Mouse (Mus musculus) bone marrow macrophage, adult 2 months (primary cell): ENCODE results near the gene Khdrbs1.

ENCODE experiments used
- CTCF ChIP-seq: IDR thresholded peaks from 2 replicates; pipeline ENCODE4 v1.5.1; 2012; ENCODE audit warnings: low read depth, mild to moderate bottlenecking, low read length, moderate library complexity
- POLR2A ChIP-seq: IDR thresholded peaks from 2 replicates; pipeline ENCODE4 v1.6.1; 2012; ENCODE audit warnings: mild to moderate bottlenecking, low read depth, low read length, borderline replicate concordance

DNA sequence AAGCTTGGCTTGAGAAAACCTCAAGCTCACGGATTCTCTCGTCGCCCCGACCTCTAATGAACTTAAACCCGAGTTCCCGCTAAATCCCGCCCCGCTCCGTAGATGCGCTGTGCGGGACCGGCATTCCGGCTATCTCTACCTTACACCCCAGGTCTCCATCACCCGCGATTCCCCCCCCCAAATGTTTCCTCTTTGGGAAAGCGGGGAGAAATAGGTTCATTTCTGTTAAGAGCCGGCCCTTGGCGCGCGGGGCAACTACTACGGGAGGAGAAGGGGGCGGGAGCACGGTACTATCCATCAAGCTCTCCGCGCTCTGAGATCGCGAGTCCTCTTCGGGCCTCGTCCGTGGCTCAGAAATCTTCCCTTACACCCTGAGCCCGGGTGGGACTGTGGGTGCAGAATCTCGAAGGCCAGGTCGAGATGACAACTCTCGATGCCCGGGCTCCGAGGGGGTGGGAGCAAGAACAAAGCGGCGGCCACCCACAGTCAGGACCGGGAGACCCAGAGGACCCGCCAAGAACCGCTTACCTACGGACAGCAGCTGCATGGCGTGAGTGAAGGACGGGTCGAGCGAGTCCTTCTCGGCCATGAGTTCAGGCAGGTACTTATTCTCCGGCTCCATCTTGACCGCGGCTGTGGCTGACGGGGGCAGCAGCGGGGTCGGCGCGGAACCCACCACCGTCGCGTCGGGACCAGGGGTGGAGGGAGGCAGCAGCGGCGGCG, 691 bp downstream of the Khdrbs1 start:
- TF ChIP-seq POLR2A (no peak), CTCF (no peak)
